Mouse (Mus musculus) T-helper 1 cell (primary cell): ENCODE results near the gene Daglb.
"Not testable (repeated sequence)": the region's sequence is repeated elsewhere in the genome, so short reads cannot be mapped to it uniquely, and the experiment has no call there.

ENCODE experiments used
- in situ Hi-C: fragments of 300-600 bp; cut with MboI, MseI; formaldehyde crosslinking; loops from one replicate; pipeline ENCODE4 v1.15.1; 2025; ENCODE audit warnings: high pct_unique_total_duplicates

The Daglb gene

GRCm38 (mm10) chr5:143518045-143518591 is 53.7 kb downstream of the Daglb start:
- in situ Hi-C loops: no loop called here

GRCm38 (mm10) chr5:143520415-143520814 is 56.0 kb downstream of the Daglb start:
- in situ Hi-C loops: no loop called here

- in situ Hi-C loops: no loop called here
Observed at GRCm38 (mm10) chr5:143522882-143523281, 58.5 kb downstream of the Daglb start.

- in situ Hi-C loops: no loop called here
Observed at GRCm38 (mm10) chr5:143525454-143526225, 61.3 kb downstream of the Daglb start.

- in situ Hi-C loops: no loop called here
Observed at GRCm38 (mm10) chr5:143526698-143527331, 62.4 kb downstream of the Daglb start.

- in situ Hi-C loops: no loop called here
Observed at GRCm38 (mm10) chr5:143527486-143528307, 63.3 kb downstream of the Daglb start, which contains the start of gene Rac1. Rac1 (minus strand) TSS chr5:143528036.

- in situ Hi-C loops: no loop called here
Observed at GRCm38 (mm10) chr5:143528308-143528683, 63.9 kb downstream of the Daglb start.

- in situ Hi-C loops: no loop called here
Observed at GRCm38 (mm10) chr5:143530715-143531114, 66.3 kb downstream of the Daglb start.

- in situ Hi-C loops: no loop called here
Observed at GRCm38 (mm10) chr5:143534922-143535321, 70.5 kb downstream of the Daglb start.

GRCm38 (mm10) chr5:143537022-143537421 is 72.6 kb downstream of the Daglb start:
- in situ Hi-C loops: no loop called here

- in situ Hi-C loops: no loop called here
Observed at GRCm38 (mm10) chr5:143539111-143539510, 74.7 kb downstream of the Daglb start.

- in situ Hi-C loops: no loop called here
Observed at GRCm38 (mm10) chr5:143547384-143547783, 83.0 kb downstream of the Daglb start.

- in situ Hi-C loops: no loop called here
Observed at GRCm38 (mm10) chr5:143547866-143548265, 83.5 kb downstream of the Daglb start.

GRCm38 (mm10) chr5:143548401-143548846 is 84.0 kb downstream of the Daglb start:
- in situ Hi-C loops: no loop called here

GRCm38 (mm10) chr5:143548922-143549321 is 84.5 kb downstream of the Daglb start:
- in situ Hi-C loops: not testable (repeated sequence)

- in situ Hi-C loops: loop anchor here (5.0 to 25.0 kb wide), 2 partner anchors 116 to 359 kb away; partner anchors contain the start of genes Aimp2 and Pms2
Observed at GRCm38 (mm10) chr5:143552911-143553310, 88.5 kb downstream of the Daglb start.

GRCm38 (mm10) chr5:143555233-143555632 is 90.8 kb downstream of the Daglb start:
- in situ Hi-C loops: loop anchor here (25.0 kb wide), 1 partner anchor 357 kb away; the partner anchor contains the start of genes Aimp2 and Pms2
